Mouse (Mus musculus) activated CD4-positive, CD25-positive, alpha-beta regulatory T cell, adult 9 weeks (primary cell): Measurements from ENCODE around the gene Clptm1. TPM values are rescaled to one million over a fixed set of nuclear protein-coding genes. Genes with fewer than 3 reads are reported as not detected.

ENCODE experiments used
- polyA plus RNA-seq: library from polyadenylated mRNA; unstranded; fragments of 100-300 nt; shearing (Covaris generic); gene quantifications from one replicate; pipeline ENCODE4 v1.2.1, GENCODE M21; 2017

Gene Clptm1
- polyA plus RNA-seq, result 150 TPM

GRCm38 (mm10) chr7:19664955-19665841, at the start of gene Clptm1:
Gene Clptm1, minus strand, starts transcription at chr7:19665033.

DNA sequence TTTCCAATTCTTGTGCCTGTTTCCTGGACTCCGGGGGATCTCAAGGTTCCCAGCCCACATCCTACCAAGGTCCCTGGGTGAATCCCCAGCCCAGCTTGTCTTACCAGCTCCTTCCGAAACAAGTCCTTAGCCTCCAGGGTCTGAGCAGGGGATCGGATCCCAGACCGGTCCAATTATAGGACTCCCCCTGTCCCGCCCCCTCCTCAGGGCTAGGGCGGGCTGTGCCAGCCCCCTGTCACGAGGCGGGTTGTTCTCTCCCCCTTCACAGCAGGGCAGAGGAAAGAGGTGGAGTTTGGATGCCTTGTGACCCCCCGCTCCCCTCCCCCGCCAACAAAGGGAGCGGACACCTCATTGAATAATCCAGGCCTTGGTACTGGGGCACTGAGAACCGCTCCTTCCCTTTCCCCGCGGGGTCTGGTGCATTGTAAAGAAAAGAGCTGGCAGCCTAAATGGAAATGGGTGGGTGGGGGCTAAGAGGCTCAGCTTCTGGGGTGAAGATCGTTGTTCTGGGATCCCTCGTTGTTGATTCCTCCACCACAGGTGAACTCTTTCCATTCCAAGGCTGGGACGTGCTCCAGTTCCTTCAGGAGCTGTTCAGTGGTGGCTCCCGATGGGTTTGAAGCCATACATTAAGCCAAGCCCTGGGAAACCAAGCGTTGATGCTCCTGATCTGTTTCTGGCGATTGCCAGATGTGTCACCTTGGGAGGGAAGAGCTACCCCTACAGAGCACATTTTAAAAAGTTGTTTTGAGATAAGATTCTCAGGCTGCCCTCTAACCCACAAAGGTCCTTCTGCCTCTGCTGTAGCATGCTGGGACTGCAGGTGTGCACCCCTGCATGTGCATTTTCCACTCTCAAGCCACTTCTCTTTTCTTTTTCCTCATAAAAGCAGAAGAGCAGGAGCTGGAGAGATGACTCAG, 34.3 kb upstream of the Clptm1 start, which contains the start of gene Apoe:
Apoe (minus strand) TSS at position 282 of the 920 bp plus-strand sequence.

GRCm38 (mm10) chr7:19691873-19692865, 27.3 kb upstream of the Clptm1 start, which contains the start of gene Apoc1:
Gene Apoc1, minus strand, starts transcription at chr7:19692660.

GRCm38 (mm10) chr7:19681202-19681694, 16.4 kb upstream of the Clptm1 start, which contains the start of the genes Gm44805 and Apoc4:
Gene Gm44805, minus strand, starts transcription at chr7:19681423.
Gene Apoc4, minus strand, starts transcription at chr7:19681479.

GRCm38 (mm10) chr7:19677872-19678271, 13.0 kb upstream of the Clptm1 start, which contains the start of gene Apoc2:
Gene Apoc2, minus strand, starts transcription at chr7:19677941.

GRCm38 (mm10) chr7:19629361-19629734, 35.5 kb downstream of the Clptm1 start, which contains the start of gene Relb:
Gene Relb, minus strand, starts transcription at chr7:19629438.

GRCm38 (mm10) chr7:19603849-19604605, 60.8 kb downstream of the Clptm1 start, which contains the start of gene Clasrp:
Gene Clasrp, minus strand, starts transcription at chr7:19604486.

Other genes with a start within 250 kb of the Clptm1 start
- 2.0 TPM for gene Mark4, start 206.2 kb downstream of the Clptm1 start, polyA plus RNA-seq
- gene Exoc3l2, start 201.7 kb downstream of the Clptm1 start, polyA plus RNA-seq, result not detected
- gene Bloc1s3, start 156.7 kb downstream of the Clptm1 start, polyA plus RNA-seq, result 0.28 TPM
- gene Trappc6a, start 156.6 kb downstream of the Clptm1 start, polyA plus RNA-seq, result 115 TPM
- not detected for gene Nkpd1, start 147.2 kb downstream of the Clptm1 start, polyA plus RNA-seq
- gene Ppp1r37, start 102.0 kb downstream of the Clptm1 start, polyA plus RNA-seq, result 4.3 TPM
- gene Zfp296, start 87.7 kb downstream of the Clptm1 start, polyA plus RNA-seq, result 1.6 TPM
- gene Gemin7, start 87.4 kb downstream of the Clptm1 start, polyA plus RNA-seq, result 95.3 TPM
- 15.3 TPM for gene Clasrp, start 60.5 kb downstream of the Clptm1 start, polyA plus RNA-seq
- gene Relb, start 35.6 kb downstream of the Clptm1 start, polyA plus RNA-seq, result 24.3 TPM
- not detected for gene Apoc2, start 12.9 kb upstream of the Clptm1 start, polyA plus RNA-seq
- not detected for gene Gm44805, start 16.4 kb upstream of the Clptm1 start, polyA plus RNA-seq
- gene Apoc4, start 16.4 kb upstream of the Clptm1 start, polyA plus RNA-seq, result 0.54 TPM
- 1.8 TPM for gene Apoc1, start 27.6 kb upstream of the Clptm1 start, polyA plus RNA-seq
- 19.9 TPM for gene Apoe, start 34.2 kb upstream of the Clptm1 start, polyA plus RNA-seq
- gene Tomm40, start 50.4 kb upstream of the Clptm1 start, polyA plus RNA-seq, result 19.1 TPM
- 1.2 TPM for gene Nectin2, start 85.5 kb upstream of the Clptm1 start, polyA plus RNA-seq
- gene Bcam, start 106.0 kb upstream of the Clptm1 start, polyA plus RNA-seq, result 19.5 TPM
- gene Cblc, start 131.8 kb upstream of the Clptm1 start, polyA plus RNA-seq, result 0.45 TPM
- gene Bcl3, start 157.7 kb upstream of the Clptm1 start, polyA plus RNA-seq, result 16.8 TPM
- gene Gm19345, start 187.0 kb upstream of the Clptm1 start, polyA plus RNA-seq, result 0.28 TPM
- gene Ceacam16, start 196.3 kb upstream of the Clptm1 start, polyA plus RNA-seq, result 0.29 TPM
- not detected for gene Ceacam19, start 222.9 kb upstream of the Clptm1 start, polyA plus RNA-seq